Mouse (Mus musculus) granulocyte monocyte progenitor cell, adult 5-6 weeks (primary cell): Measurements from ENCODE around the gene Fto. TPM values are rescaled to one million over a fixed set of nuclear protein-coding genes. Genes with fewer than 3 reads are reported as not detected.

Source experiments
- ATAC-seq: replicated peaks from 2 replicates; pipeline ENCODE4 v1.8.0; 2016; ENCODE audit warnings: mild to moderate bottlenecking, moderate TSS enrichment, inconsistent platforms; ENCODE audit not compliant: poor library complexity, severe bottlenecking
- total RNA-seq, 2 experiments: library from RNA; stranded (forward) in 1 of 2; stranded (reverse) in 1 of 2; fragments of 200-712, 200-1000 nt in 1 of 2; fragments of >200 nt in 1 of 2; fragmentation: Nextera tagmentation in 1 of 2; gene quantifications; 2 replicates each; pipeline ENCODE4 v1.2.3; 2014 to 2017

Fto gene
- total RNA-seq, 2 experiments from 2014 or later, result 31.4 to 61.5 TPM

DNA sequence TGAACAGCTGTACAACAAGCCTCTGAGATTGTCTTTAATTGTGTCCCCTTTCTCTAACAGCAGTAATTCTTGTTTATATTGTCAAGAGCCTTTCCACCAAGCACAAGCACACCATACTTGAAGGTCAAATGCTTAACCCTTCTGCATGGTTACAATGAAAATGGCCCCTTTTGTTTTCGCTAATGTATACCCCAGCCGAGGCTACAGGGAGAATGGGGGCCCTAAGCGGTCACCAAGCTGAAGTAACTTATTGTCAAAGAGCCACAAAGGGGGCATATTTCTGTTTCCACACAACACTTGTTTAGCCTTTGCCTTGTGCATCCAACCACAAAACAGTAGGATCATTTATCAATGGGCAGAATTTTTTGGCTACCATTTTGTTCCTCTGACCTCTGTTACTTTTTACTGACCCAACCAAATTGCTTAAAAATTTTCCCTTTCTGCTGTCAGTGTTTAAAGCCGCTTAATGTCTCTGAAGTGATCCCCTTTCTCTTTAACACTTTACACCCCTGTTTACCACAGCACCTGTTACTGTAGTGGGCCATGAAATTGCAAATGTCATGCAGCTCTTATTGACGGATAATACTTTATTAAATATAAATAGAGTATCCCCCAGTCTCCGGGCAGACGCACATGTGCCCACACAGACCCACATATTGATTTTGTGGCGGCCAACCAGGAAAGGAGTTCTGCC is 196.0 kb downstream of the Fto start:
- ATAC-seq, result no peak

DNA sequence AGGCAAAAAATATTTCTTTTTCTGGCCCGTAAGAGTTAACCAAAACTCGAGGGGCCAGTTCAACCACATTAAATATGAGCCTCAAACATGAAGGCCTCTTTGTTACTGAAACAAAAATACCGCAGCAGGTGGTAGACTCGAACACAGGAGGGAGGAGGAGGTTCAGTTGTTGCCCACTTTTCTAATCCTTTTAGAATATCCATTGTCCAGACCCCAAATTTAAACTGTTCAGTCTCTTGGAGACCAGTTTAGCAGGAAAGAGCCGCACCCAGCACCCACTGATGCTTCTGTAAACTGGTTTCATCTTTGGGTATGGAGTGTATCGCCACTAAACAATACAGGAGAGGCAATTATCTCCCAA is 196.6 kb downstream of the Fto start:
- ATAC-seq, result no peak

GRCm38 (mm10) chr8:91510716-91511115 is 197.4 kb downstream of the Fto start:
- ATAC-seq, result peak; percentile 62

DNA sequence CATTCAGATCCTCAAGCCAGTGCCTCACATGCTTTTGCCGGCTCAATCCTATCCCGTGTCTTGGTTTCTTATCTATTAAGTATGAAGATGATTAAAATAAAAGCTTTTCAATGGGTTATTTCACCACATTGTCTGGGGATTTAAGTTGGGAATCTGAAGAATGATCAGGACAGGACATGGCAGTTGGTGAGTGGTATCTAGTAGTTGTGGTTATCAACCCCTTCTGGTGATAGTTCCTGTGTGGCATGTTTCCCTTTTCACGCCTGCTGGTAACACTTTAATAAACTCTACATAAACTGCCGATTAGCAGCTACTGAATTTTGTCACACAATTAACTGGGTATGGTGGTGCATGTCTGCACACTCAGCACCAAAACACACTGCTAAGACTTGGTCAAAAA is 198.6 kb downstream of the Fto start:
- ATAC-seq, result no peak; the same call in 1 of the 2 replicates

GRCm38 (mm10) chr8:91514752-91515478 is 201.6 kb downstream of the Fto start:
- ATAC-seq, result no peak

GRCm38 (mm10) chr8:91516422-91516821 is 203.1 kb downstream of the Fto start:
- no peak for ATAC-seq

- ATAC-seq, result no peak; the same call in 1 of the 2 replicates
Measured at GRCm38 (mm10) chr8:91518085-91518484, 204.8 kb downstream of the Fto start.

DNA sequence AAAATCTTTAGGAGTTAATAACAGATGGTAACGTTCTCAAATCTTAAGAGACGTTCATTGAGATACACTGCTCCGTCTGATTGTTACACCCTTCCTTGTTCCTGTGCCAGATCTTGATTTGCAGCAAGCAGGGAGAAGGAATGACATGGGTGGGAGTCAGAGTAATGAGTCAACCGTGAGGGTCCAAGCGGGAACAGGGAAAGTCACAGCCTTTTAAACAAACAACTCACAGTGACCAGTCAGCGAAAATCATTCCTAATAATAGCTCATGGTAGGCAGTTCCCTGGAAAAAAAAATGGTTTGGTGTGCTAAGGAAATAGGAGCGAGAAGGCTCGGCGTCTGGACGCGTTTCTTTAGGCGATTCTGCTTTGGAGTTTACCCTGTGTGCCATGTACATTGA is 208.9 kb downstream of the Fto start:
- ATAC-seq, result no peak

GRCm38 (mm10) chr8:91524056-91524864 is 210.9 kb downstream of the Fto start:
- no peak for ATAC-seq

DNA sequence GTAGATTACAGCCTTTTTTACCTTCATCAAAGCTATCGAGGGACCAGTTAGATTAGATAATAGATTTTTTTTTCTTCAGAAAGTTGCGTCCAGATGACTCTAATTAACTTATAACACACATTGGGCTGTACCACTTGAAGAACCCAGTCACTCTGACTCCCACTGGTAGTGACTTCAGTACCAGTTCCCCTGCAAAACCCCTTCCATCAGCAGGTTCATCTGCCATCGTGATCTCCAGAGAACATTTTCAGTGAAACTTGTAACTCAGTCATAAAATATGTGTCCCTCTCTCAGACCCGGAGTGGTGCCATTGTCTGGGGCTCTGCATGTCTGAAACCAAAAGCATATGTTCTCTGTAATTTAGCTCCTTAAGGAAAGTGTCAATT is 211.5 kb downstream of the Fto start:
- ATAC-seq, result no peak

GRCm38 (mm10) chr8:91525342-91525817 is 212.1 kb downstream of the Fto start:
- ATAC-seq, result no peak

DNA sequence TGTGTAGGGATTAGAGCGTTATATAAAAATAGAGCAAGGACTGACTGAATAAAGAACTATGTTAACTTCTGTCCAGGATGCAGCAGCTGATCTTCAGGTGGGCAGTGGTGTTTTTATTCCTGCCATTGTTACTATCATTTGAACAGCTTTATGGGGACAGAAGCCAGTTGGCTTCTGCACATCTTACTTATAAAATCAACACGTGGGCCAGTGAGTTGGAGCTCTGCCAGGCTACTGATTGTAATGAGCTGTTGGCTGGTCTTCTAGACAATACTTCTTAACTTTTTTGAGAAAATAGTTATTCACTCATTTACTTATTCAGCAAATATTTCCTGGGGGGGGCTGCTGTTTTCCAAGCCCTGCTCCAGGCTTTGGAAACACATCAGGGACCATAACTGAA is 215.6 kb downstream of the Fto start:
- ATAC-seq, result no peak

- no peak for ATAC-seq
Measured at GRCm38 (mm10) chr8:91529699-91530098, 216.4 kb downstream of the Fto start.

- no peak for ATAC-seq
Measured at GRCm38 (mm10) chr8:91530656-91531055, 217.3 kb downstream of the Fto start.

GRCm38 (mm10) chr8:91531971-91532370 is 218.6 kb downstream of the Fto start:
- peak; percentile 77 for ATAC-seq

DNA sequence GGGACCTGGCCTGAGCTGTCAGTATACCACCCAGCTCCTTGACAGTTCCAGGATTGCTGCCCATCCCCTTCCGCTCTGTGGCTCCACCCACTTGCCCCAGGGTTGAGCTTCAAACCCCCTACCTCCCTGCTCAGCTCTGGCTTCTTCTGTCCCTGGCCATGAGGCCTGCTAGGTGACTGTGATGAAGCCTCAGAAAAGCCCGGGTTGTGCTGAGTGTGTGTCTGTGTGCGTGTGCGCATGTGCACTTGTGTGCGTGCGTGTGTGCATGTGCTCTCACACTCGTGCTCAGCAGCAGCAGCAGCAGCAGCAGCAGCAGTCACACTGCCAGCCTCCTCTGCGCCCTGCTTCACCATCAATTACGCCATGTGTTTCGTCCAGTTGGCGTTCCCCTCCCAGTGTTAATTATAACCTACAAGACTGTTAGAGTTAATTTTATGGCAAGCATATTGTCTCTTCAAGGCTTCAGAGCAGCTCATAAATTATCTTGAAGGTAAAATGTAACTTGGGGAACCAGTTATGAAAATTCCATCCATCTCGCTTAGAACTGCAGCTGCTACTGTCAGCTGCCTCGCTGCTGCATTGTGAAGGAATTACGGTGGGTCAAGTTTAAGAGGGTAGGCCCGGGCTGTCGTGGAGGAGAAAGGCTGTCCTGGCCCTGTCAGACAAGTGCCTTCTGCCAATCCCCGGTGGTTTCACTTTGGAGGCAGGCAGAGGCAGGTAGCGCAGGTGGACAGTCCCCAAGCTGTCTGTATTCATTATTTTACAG is 219.5 kb downstream of the Fto start:
- no peak for ATAC-seq

DNA sequence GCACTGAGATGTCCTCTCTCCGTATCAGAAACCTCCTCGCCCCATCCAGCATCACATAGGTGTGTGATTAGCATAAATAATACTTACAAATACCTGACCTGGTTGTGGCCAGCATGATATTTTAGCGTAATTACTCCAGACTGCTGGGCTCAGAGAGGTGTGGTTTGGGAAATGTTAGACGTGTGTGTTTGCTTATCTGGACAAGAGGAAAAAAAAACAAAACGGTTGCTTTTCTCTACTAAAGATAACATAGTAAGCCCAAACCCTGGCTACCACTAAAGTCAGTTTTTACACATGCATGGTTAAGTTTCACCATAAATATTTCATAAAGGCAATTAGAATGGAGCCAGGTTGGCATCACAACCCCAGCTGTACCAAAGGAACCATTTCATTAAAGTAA is 221.4 kb downstream of the Fto start:
- ATAC-seq, result no peak

DNA sequence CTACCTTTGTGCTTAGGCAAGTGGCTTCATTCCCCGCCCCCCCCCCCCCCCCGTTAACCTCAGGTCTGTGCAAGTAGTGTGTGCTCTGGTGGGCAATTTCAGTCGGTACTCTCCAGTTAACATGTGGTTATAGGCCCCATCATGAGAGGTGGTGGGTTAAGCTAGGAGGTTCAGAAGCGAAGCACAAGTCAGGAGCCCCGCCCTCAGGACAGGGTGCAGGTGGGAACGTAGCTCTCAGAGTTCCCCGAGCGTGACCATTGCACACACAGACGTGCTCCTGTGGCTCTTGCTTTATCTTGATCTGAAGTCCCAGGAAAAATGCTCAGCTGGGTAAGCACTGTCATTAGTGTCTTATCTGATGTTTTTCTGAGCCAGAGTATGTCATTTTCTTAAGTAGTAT is 224.8 kb downstream of the Fto start:
- no peak for ATAC-seq

DNA sequence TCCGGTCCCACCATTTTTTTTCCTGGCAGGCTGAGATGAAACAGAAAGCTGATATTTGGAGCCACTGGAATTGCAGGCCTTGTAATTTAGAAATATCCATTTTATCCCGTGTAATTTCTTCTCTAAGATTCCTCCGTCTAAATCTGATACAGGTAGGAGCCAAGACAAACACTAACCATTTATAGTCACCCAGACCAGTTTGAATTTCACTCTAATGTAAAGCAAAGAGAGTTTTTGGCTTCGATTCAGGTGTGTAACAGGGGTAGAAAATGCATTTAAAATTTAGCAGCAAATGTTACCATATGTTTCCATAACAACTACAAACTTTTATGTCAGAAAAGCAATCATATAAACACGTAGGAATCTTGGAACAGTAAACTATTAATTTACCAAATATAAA is 225.6 kb downstream of the Fto start:
- ATAC-seq, result no peak

DNA sequence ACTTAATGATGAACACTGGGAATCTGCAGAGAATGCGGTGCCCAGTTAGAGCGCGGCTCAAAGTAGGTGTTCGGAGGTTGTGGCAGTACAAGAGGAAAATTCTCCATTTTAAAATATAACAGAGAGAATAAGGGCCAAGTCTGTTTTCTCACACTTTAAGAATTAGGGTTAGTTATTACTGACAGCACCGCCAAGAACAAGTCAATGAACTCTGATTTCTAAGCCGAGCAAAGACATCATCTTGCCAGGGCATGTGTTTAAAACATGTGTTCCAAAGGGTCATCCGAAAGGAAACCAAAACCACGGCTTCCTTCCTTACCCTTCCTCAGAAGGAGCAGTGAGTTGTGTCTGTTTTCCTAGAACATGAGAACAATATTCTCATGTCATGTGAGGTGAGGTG is 226.3 kb downstream of the Fto start:
- ATAC-seq, result no peak
